Mouse (Mus musculus) cerebellum, adult 2 months (tissue): ENCODE data around the gene Nup133. TPM values are rescaled to one million over a fixed set of nuclear protein-coding genes. Genes with fewer than 3 reads are reported as not detected.

Source experiments
- DNase-seq, 2 experiments: peaks; one replicate each; pipeline ENCODE4 v3.0.0; 2021
- H3K27ac ChIP-seq: fragments of 200-500 bp; 2 replicates; pipeline ENCODE4 v1.5.1; 2012; ENCODE audit warnings: low read length, control low read depth, inconsistent platforms; ENCODE audit not compliant: insufficient read depth
- H3K27me3 ChIP-seq: fragments of 200-500 bp; 2 replicates; pipeline ENCODE4 v1.6.1; 2012; ENCODE audit warnings: inconsistent platforms, mild to moderate bottlenecking, low read length, moderate library complexity; ENCODE audit not compliant: control insufficient read depth, insufficient read depth
- H3K4me1 ChIP-seq: fragments of 200-500 bp; 2 replicates; pipeline ENCODE4 v1.6.1; 2011; ENCODE audit warnings: low read length; ENCODE audit not compliant: control insufficient read depth, insufficient read depth
- H3K4me3 ChIP-seq: fragments of 200-500 bp; replicated peaks from 2 replicates; pipeline ENCODE3; 2011; ENCODE audit warnings: mild to moderate bottlenecking, low read depth, low read length, control low read depth; ENCODE audit not compliant: insufficient read depth
- CTCF ChIP-seq: fragments of 200-500 bp; IDR thresholded peaks from 2 replicates; pipeline ENCODE4 v1.5.1; 2011; ENCODE audit warnings: low read depth, mild to moderate bottlenecking, control low read depth, low read length, moderate library complexity, borderline replicate concordance; ENCODE audit not compliant: insufficient read depth
- POLR2A ChIP-seq: fragments of 200-500 bp; IDR thresholded peaks from 2 replicates; pipeline ENCODE4 v1.6.1; 2011; ENCODE audit warnings: low read length, control low read depth, borderline replicate concordance; ENCODE audit not compliant: insufficient read depth
- WGBS: fragments of 180-500 bp; shearing (Covaris S2); methylation state at CpG from one replicate; pipeline ENCODE4 v1.1.7; 2018; 5-methylcytosine and 5-hydroxymethylcytosine counted together
- polyA plus RNA-seq: library from polyadenylated mRNA; depleted of rRNA; stranded (reverse); fragments of >200 nt; gene quantifications from 2 replicates; pipeline ENCODE4 v1.2.3, GENCODE M21; 2012

Gene Nup133
- polyA plus RNA-seq, 1 experiment, result 21.8 TPM

DNA sequence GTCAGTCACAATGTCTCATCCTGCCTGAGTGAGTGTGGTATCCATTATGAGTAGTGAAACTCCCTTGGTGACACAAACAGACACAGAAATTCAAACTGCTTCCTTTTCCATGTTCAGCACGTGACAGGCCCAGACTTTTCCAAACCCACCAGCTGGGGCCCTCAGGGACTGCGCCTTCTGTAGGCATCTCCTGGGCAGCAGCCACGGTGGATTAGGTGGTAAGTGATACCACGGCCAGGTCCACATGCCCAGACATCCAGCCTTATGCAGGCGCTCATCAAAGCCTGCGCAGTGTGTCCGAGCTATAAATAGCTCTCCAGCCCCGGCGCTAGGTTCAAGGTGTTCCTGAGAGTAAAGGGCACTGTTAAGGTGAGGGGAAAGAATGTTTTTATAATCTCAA lies 77.0 kb downstream of the Nup133 start:
- no peaks in the 10 kb centered on the region for H3K27me3 ChIP-seq
- H3K27ac ChIP-seq, result no peak overlapping the region
- 47% methylated on average over 9 of the region's 9 CpGs for WGBS
- TF ChIP-seq POLR2A, result no peak
- TF ChIP-seq CTCF, result no peak
- H3K4me3 ChIP-seq, result no peak overlapping the region
- DNase-seq, result no peak
- peaks cover 3% of the 10 kb centered on the region; the same call in 1 of the 2 replicates for H3K4me1 ChIP-seq

DNA sequence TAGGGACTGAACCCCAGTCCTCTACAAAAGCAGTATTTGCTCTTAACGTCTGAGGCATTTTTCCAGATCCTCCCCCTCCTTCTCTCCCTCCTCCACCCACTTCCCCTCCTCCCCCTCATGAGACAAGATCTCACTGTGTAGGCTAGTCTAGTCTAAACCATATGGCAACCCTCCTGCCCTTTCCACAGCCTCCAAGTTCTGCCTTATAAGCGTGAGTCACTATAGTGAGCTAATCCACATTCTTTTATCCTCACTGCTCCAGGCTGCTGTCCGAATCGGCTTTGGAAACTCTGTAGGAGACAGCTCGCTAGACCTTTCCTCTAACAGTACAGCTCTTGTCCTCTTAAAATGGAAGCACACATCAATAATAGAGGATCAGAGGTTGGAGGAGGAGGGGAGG lies 82.1 kb downstream of the Nup133 start:
- H3K4me1 ChIP-seq, result peaks cover 7% of the 10 kb centered on the region; the same call in 1 of the 2 replicates
- no peak for TF ChIP-seq POLR2A
- TF ChIP-seq CTCF, result no peak
- WGBS, result 16% methylated on average over 5 of the region's 5 CpGs
- DNase-seq, result no peak
- no peaks in the 10 kb centered on the region for H3K27me3 ChIP-seq
- H3K4me3 ChIP-seq, result no peak overlapping the region
- H3K27ac ChIP-seq, result no peak overlapping the region

DNA sequence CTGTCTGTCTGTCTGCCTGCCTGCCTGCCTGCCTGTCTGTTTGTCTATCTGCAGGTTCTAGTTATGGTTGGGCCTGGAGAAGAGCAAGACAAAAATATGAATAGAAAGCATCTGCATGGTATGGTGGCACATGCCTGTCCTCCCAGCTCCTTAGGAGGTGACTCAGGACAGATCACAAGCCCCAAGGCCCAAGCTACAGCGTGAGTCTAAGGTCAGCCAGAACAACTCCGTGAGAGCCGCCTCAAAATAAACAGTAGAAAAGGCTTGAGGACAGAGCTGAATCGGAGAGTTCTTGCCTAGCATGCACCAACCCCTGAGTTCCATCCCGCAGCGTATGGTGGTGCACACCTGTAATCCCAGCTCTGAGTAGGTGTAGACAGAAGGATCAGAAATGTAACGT lies 83.3 kb downstream of the Nup133 start:
- TF ChIP-seq CTCF (no peak), POLR2A (no peak)

DNA sequence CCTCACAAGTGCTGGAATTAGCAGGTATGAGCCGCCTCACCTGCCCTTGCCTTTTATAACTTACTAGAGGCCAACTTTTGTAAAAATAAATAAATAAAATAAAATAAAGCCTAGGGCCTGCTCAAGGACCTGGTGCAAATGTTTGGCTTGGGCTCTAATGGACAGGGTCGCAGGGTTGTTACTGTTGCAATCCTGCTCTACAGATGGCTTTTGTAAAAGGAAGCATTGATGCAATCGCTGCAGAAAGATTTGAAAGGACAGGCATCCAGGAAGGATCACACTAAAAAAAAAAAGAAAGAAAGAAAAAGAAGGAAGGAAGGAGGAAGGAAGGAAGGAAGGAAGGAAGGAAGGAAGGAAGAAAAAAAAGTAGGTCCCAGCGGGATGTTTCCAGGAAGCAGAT lies 88.7 kb downstream of the Nup133 start:
- Histone ChIP-seq H3K4me3 (peak overlapping the region; percentile 99), H3K4me1 (peaks cover 6% of the 10 kb centered on the region; the same call in 1 of the 2 replicates), H3K27me3 (no peaks in the 10 kb centered on the region), H3K27ac (no peak overlapping the region)
- WGBS, result 74% methylated on average over 4 of the region's 4 CpGs
- DNase-seq, result no peak
- no peak for TF ChIP-seq POLR2A
- TF ChIP-seq CTCF, result no peak

More for the DNA sequence above, 83.3 kb downstream of the Nup133 start:
- H3K27ac ChIP-seq, result no peak overlapping the region
- H3K4me1 ChIP-seq, result peaks cover 7% of the 10 kb centered on the region; the same call in 1 of the 2 replicates
- DNase-seq, result no peak
- H3K4me3 ChIP-seq, result no peak overlapping the region
- no peaks in the 10 kb centered on the region for H3K27me3 ChIP-seq
- WGBS, result 81% methylated on average over 7 of the region's 7 CpGs

DNA sequence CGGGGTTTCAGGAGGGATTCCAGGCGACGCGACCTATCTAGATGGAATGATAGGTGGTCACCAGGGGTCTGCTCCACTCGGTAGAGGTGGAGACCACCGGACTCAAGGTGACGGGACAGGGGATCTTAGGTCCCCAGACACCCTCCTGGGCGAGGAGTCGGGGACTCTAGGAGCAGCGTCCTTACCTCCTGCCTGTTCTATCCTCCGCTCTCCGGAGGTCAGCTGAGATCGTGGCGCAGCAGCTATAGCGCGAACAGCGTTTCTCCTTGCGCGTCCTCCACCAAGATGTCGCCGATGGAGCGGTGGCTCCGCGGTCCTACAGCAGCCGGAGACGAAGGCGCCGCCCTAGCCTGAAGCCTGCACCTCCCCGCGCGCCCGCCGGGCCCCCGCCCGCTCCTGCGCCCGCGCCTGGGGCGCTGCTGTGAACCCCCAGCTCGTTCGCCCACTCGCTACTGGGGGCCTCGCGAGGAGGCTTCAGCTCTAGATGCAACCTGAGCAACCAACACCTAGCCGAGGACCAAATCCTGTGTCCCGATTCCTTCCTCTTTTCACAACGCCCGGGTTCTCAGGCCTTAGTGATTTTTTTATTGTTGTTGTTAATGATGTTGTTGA lies 89.3 kb downstream of the Nup133 start, which contains the start of gene Ccsap:
Gene Ccsap, minus strand, starts transcription at position 562 of the 612 bp plus-strand sequence.
- WGBS, result under 1% methylated on average over 48 of the region's 48 CpGs
- no peak for TF ChIP-seq CTCF
- peak; percentile 92; the same call in 1 of the 2 replicates for TF ChIP-seq POLR2A
- H3K4me3 ChIP-seq, result peak within 1 kb of the TSS; percentile 99
- H3K27me3 ChIP-seq, result no peaks in the 10 kb centered on the region
- peak within 1 kb of the TSS; percentile 98 for H3K27ac ChIP-seq
- DNase-seq, result peak; percentile 70 to 82
- peaks cover 6% of the 10 kb centered on the region; the same call in 1 of the 2 replicates for H3K4me1 ChIP-seq

DNA sequence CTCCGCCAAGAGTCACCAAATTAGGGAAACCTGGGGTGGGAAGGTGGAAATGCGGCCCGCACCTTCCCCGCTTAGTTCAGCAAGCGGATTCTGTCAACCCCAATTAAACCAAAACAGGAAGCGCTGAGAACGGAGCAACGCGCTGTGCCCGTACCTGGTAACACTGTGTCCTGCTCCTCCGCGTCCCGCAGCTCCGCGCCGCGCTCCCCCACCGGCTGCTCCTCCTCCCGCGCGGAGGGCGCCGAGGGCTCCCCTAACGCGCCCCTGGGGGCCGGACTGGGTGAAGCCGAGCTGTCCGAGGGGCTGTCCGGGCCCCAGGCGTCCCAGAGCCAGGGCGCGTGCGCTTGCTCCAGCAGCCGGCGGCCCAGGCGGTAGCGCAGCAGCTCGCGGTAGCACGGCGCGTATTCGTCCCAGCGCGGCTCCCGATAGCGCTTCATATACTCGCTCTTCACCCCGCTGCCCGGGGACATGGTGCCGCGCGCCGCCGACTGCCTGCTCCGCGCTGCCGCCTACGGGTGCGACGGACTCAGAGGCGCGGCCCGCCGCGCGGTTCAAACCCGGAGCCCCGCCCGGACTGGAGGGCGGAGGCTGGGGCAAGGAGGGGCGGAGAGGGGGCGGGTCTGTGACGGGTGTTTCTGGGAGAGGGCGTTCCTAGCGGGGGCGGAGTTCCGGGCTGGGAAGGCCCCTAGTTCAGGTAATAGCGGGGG lies 90.0 kb downstream of the Nup133 start:
- DNase-seq, result peak; percentile 95 to 96
- under 1% methylated on average over 79 of the region's 79 CpGs for WGBS
- Histone ChIP-seq H3K27me3 (no peaks in the 10 kb centered on the region), H3K4me3 (peak overlapping the region; percentile 99), H3K27ac (peak overlapping the region; percentile 98), H3K4me1 (peaks cover 6% of the 10 kb centered on the region; the same call in 1 of the 2 replicates)
- TF ChIP-seq POLR2A, result no peak
- peak; percentile 18; the same call in 1 of the 2 replicates for TF ChIP-seq CTCF

DNA sequence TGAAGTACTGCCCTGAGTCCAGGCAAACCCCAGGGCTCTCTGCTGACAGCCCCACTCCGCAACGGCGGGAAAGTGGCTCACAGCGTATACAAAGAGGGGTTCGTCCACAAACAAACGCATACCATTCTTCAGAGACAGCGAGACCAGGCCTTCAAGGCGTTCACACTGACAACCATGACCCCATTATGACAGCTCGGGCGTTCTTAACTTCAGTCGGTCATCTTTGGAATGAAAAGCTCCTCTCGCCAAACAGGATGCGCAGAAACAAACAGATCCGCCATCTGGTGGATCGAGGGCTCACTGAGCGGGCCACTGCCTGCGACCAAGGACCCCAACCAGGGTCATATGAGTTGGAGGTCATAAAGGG lies 90.5 kb downstream of the Nup133 start:
- peak overlapping the region; percentile 97 for H3K4me3 ChIP-seq
- DNase-seq, result peak; percentile 66 to 74
- peak overlapping the region; percentile 86 for H3K27ac ChIP-seq
- H3K4me1 ChIP-seq, result peaks cover 6% of the 10 kb centered on the region; the same call in 1 of the 2 replicates
- TF ChIP-seq CTCF, result 0 out of 2 replicates have a peak, but pooled peaks have one; percentile 15
- TF ChIP-seq POLR2A, result no peak
- no peaks in the 10 kb centered on the region for H3K27me3 ChIP-seq
- WGBS, result 1% methylated on average over 17 of the region's 17 CpGs

DNA sequence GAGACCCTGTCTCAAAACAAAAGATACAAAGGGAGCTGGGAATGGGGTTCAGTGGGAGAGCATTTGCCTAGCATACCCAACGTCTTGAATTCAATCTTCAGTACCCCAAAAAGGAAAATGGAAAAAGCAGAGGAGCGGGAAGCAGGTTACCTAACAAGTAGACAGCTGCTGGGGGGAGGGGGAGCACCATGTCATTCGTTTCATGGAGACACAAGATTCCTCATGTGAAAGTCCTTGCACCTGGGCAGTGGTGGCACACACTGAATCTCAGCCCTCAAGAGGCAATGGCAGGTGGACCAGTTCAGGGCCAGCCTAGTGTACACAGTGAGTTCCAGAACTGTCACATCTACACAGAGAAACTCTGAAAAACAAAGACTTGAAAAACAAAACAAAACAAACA lies 91.7 kb downstream of the Nup133 start:
- DNase-seq, result peak; percentile 44 to 48
- Histone ChIP-seq H3K4me3 (peak overlapping the region; percentile 97), H3K27me3 (no peaks in the 10 kb centered on the region), H3K27ac (peak overlapping the region; percentile 59; the same call in 1 of the 2 replicates), H3K4me1 (peaks cover 6% of the 10 kb centered on the region; the same call in 1 of the 2 replicates)
- 39% methylated on average over 3 of the region's 3 CpGs for WGBS
- no peak for TF ChIP-seq CTCF
- no peak for TF ChIP-seq POLR2A
